Mouse (Mus musculus) CH12.LX (cell line): ENCODE results near the gene Map4k1. TPM values are rescaled to one million over a fixed set of nuclear protein-coding genes. Genes with fewer than 3 reads are reported as not detected.
A peak's percentile ranks its signal among the peaks of the same experiment; 100 is the strongest.

Experiments used
- DNase-seq: peaks from one replicate; pipeline ENCODE4 v3.0.0-alpha.2; 2013; ENCODE audit errors: extremely low read depth
- H3K27ac ChIP-seq: 2 replicates; pipeline ENCODE4 v1.5.1; 2012; ENCODE audit warnings: low read depth, mild to moderate bottlenecking, control low read depth, moderate library complexity; ENCODE audit not compliant: insufficient read depth
- H3K27me3 ChIP-seq: replicated peaks from 2 replicates; pipeline ENCODE3; 2012; ENCODE audit warnings: inconsistent platforms
- H3K36me3 ChIP-seq, 2 experiments: replicated peaks in 1 of 2; 2 replicates each; pipeline versions ENCODE3 to v1.6.1; 2012; ENCODE audit warnings: inconsistent platforms in 1 of 2, low read length in 1 of 2, mild to moderate bottlenecking in 1 of 2, mixed read lengths in 1 of 2, moderate library complexity in 1 of 2; ENCODE audit not compliant: control insufficient read depth in 1 of 2, insufficient read depth in 1 of 2
- H3K4me1 ChIP-seq, 2 experiments: 2 replicates each; pipeline ENCODE4 v1.6.1; 2012; ENCODE audit warnings: inconsistent platforms in 1 of 2, moderate library complexity in 1 of 2; ENCODE audit not compliant: insufficient read depth in 2 of 2, control insufficient read depth in 1 of 2
- H3K4me2 ChIP-seq: 2 replicates; pipeline ENCODE4 v1.6.1; 2012; ENCODE audit warnings: low read depth, mild to moderate bottlenecking, control low read depth; ENCODE audit not compliant: poor library complexity, insufficient read depth, severe bottlenecking
- H3K4me3 ChIP-seq, 3 experiments: fragments of 150-350 bp in 1 of 3; sonication (generic) in 1 of 3; replicated peaks in 1 of 3; 2 replicates each; pipeline versions ENCODE3 to v1.5.1; 2011 to 2012; ENCODE audit warnings: low read depth in 2 of 3, low read length in 2 of 3, mild to moderate bottlenecking in 2 of 3, moderate library complexity in 2 of 3, control low read depth in 1 of 3, improper control_type of control experiment in 1 of 3, inconsistent platforms in 1 of 3, mixed read lengths in 1 of 3; ENCODE audit not compliant: poor library complexity in 1 of 3
- H3K79me2 ChIP-seq: replicated peaks from 2 replicates; pipeline ENCODE4 v1.6.1; 2012; ENCODE audit warnings: mild to moderate bottlenecking, moderate library complexity; ENCODE audit not compliant: control insufficient read depth, poor library complexity, insufficient read depth, severe bottlenecking; ENCODE audit errors: extremely low read depth
- H3K9ac ChIP-seq: 2 replicates; pipeline ENCODE4 v1.6.1; 2012; ENCODE audit warnings: low read depth, mild to moderate bottlenecking, control low read depth, moderate library complexity; ENCODE audit not compliant: insufficient read depth
- H3K9me3 ChIP-seq: replicated peaks from 2 replicates; pipeline ENCODE3; 2012; ENCODE audit warnings: low read length, inconsistent platforms, mixed read lengths
- CHD1 ChIP-seq: IDR thresholded peaks from 2 replicates; pipeline ENCODE4 v1.6.1; 2012; ENCODE audit warnings: low read depth, low read length, improper control_type of control experiment, inconsistent platforms
- CTCF ChIP-seq, 2 experiments: IDR thresholded peaks in 1 of 2; conservative IDR thresholded peaks in 1 of 2; 2 replicates each; pipeline ENCODE4 v1.5.1; 2011 to 2012; ENCODE audit warnings: low read depth in 2 of 2, low read length in 2 of 2, improper control_type of control experiment in 1 of 2, inconsistent platforms in 1 of 2, mild to moderate bottlenecking in 1 of 2, moderate library complexity in 1 of 2
- E2F4 ChIP-seq: IDR thresholded peaks from 2 replicates; pipeline ENCODE4 v1.6.1; 2011; ENCODE audit warnings: low read depth, low read length, improper control_type of control experiment; ENCODE audit not compliant: insufficient replicate concordance
- EP300 ChIP-seq: IDR thresholded peaks from 2 replicates; pipeline ENCODE4 v1.6.1; 2011; ENCODE audit warnings: low read length, improper control_type of control experiment
- ETS1 ChIP-seq: conservative IDR thresholded peaks from 2 replicates; pipeline ENCODE4 v1.6.1; 2012; ENCODE audit warnings: low read depth, mild to moderate bottlenecking, inconsistent platforms, low read length, improper control_type of control experiment, moderate library complexity
- GABPA ChIP-seq: IDR thresholded peaks from 2 replicates; pipeline ENCODE4 v1.6.1; 2012; ENCODE audit warnings: low read depth, low read length, improper control_type of control experiment, inconsistent platforms; ENCODE audit not compliant: insufficient replicate concordance
- HCFC1 ChIP-seq: IDR thresholded peaks from 2 replicates; pipeline ENCODE4 v1.6.1; 2012; ENCODE audit warnings: low read depth, mild to moderate bottlenecking, inconsistent platforms, low read length, improper control_type of control experiment
- IRF4 ChIP-seq: IDR thresholded peaks from 2 replicates; pipeline ENCODE4 v1.6.1; 2014; ENCODE audit warnings: low read depth, mild to moderate bottlenecking, inconsistent platforms, low read length, improper control_type of control experiment
- JUND ChIP-seq: conservative IDR thresholded peaks from 2 replicates; pipeline ENCODE4 v1.6.1; 2011; ENCODE audit warnings: low read depth, low read length, improper control_type of control experiment
- KAT2A ChIP-seq: IDR thresholded peaks from 2 replicates; pipeline ENCODE4 v1.6.1; 2012; ENCODE audit warnings: low read length, improper control_type of control experiment, inconsistent platforms; ENCODE audit not compliant: insufficient replicate concordance
- MAFK ChIP-seq: IDR thresholded peaks from 2 replicates; pipeline ENCODE4 v1.6.1; 2011; ENCODE audit warnings: low read length, improper control_type of control experiment; ENCODE audit not compliant: insufficient replicate concordance
- MAX ChIP-seq: IDR thresholded peaks from 2 replicates; pipeline ENCODE4 v1.6.1; 2011; ENCODE audit warnings: low read length, improper control_type of control experiment
- MEF2A ChIP-seq: IDR thresholded peaks from 2 replicates; pipeline ENCODE4 v1.6.1; 2014; ENCODE audit warnings: low read depth, mild to moderate bottlenecking, inconsistent platforms, low read length, improper control_type of control experiment, borderline replicate concordance
- MXI1 ChIP-seq: IDR thresholded peaks from 2 replicates; pipeline ENCODE4 v1.6.1; 2011; ENCODE audit warnings: mild to moderate bottlenecking, low read depth, low read length, improper control_type of control experiment
- MYC ChIP-seq: IDR thresholded peaks from 2 replicates; pipeline ENCODE4 v1.6.1; 2011; ENCODE audit warnings: low read depth, mild to moderate bottlenecking, improper control_type of control experiment, low read length
- NELFE ChIP-seq: IDR thresholded peaks from 2 replicates; pipeline ENCODE4 v1.6.1; 2011; ENCODE audit warnings: low read depth, low read length, improper control_type of control experiment
- NRF1 ChIP-seq: IDR thresholded peaks from 2 replicates; pipeline ENCODE4 v1.6.1; 2014; ENCODE audit warnings: low read depth, mild to moderate bottlenecking, inconsistent platforms, low read length, improper control_type of control experiment, moderate library complexity
- PAX5 ChIP-seq: IDR thresholded peaks from 2 replicates; pipeline ENCODE4 v1.6.1; 2012; ENCODE audit warnings: low read length, inconsistent platforms, mixed read lengths
- POLR2A ChIP-seq: IDR thresholded peaks from 2 replicates; pipeline ENCODE4 v1.6.1; 2011; ENCODE audit warnings: low read depth, mild to moderate bottlenecking, improper control_type of control experiment, low read length
- POLR2AphosphoS2 ChIP-seq: IDR thresholded peaks from 2 replicates; pipeline ENCODE4 v1.6.1; 2011; ENCODE audit warnings: low read depth, low read length, improper control_type of control experiment
- RAD21 ChIP-seq: IDR thresholded peaks from 2 replicates; pipeline ENCODE4 v1.6.1; 2011; ENCODE audit warnings: low read depth, mild to moderate bottlenecking, low read length, improper control_type of control experiment, moderate library complexity
- RCOR1 ChIP-seq: conservative IDR thresholded peaks from 2 replicates; pipeline ENCODE4 v1.6.1; 2012; ENCODE audit warnings: low read depth, mild to moderate bottlenecking, inconsistent platforms, low read length, improper control_type of control experiment
- SIN3A ChIP-seq: IDR thresholded peaks from 2 replicates; pipeline ENCODE4 v1.6.1; 2012; ENCODE audit warnings: low read length, improper control_type of control experiment, inconsistent platforms
- SMC3 ChIP-seq: IDR thresholded peaks from 2 replicates; pipeline ENCODE4 v1.6.1; 2011; ENCODE audit warnings: low read depth, low read length, improper control_type of control experiment
- TCF12 ChIP-seq: IDR thresholded peaks from 2 replicates; pipeline ENCODE4 v1.6.1; 2014; ENCODE audit warnings: low read depth, mild to moderate bottlenecking, inconsistent platforms, low read length, improper control_type of control experiment
- UBTF ChIP-seq: IDR thresholded peaks from 2 replicates; pipeline ENCODE4 v1.6.1; 2012; ENCODE audit warnings: low read depth, mild to moderate bottlenecking, inconsistent platforms, low read length, improper control_type of control experiment, moderate library complexity
- USF2 ChIP-seq: conservative IDR thresholded peaks from 2 replicates; pipeline ENCODE4 v1.6.1; 2011; ENCODE audit warnings: low read depth, low read length, improper control_type of control experiment
- ZC3H11A ChIP-seq: IDR thresholded peaks from 2 replicates; pipeline ENCODE4 v1.6.1; 2012; ENCODE audit warnings: low read depth, mild to moderate bottlenecking, inconsistent platforms, low read length, improper control_type of control experiment
- ZKSCAN1 ChIP-seq: IDR thresholded peaks from 2 replicates; pipeline ENCODE4 v1.6.1; 2012; ENCODE audit warnings: low read depth, inconsistent platforms, low read length, improper control_type of control experiment, borderline replicate concordance
- ZMIZ1 ChIP-seq: IDR thresholded peaks from 2 replicates; pipeline ENCODE4 v1.6.1; 2012; ENCODE audit warnings: low read depth, mild to moderate bottlenecking, inconsistent platforms, low read length, improper control_type of control experiment
- ZNF384 ChIP-seq: IDR thresholded peaks from 2 replicates; pipeline ENCODE4 v1.6.1; 2012; ENCODE audit warnings: low read depth, low read length, improper control_type of control experiment, inconsistent platforms
- dilution Hi-C: fragments of 300-500 bp; cut with MboI; formaldehyde crosslinking; loops from 2 replicates; pipeline ENCODE4 v1.14.3; 2020; ENCODE audit warnings: low sequenced_read_pairs; ENCODE audit not compliant: extremely low pct_unique_long_range_greater_than_20kb, extremely low pct_ligation_motif_present
- in situ Hi-C: fragments of 300-500 bp; cut with MboI; formaldehyde crosslinking; loops from 3 replicates; pipeline ENCODE4 v1.14.3; 2019; ENCODE audit warnings: low sequenced_read_pairs, low pct_ligation_motif_present, low pct_unique_long_range_greater_than_20kb, mixed read lengths
- polyA plus RNA-seq: library from polyadenylated mRNA; unstranded; fragments of >175 nt; gene quantifications from 2 replicates; pipeline ENCODE4 v1.2.1, GENCODE M21; 2012; ENCODE audit warnings: low read depth; ENCODE audit not compliant: insufficient read length
- total RNA-seq, 2 experiments: library from RNA; depleted of rRNA; stranded (reverse); fragments of 300-350 nt in 1 of 2; fragments of >200 nt in 1 of 2; gene quantifications; 2 replicates each; pipeline ENCODE4 v1.2.3; 2012 to 2014

Gene Map4k1
- total and polyA plus RNA-seq, 3 experiments = 114 to 395 (median 183) TPM

- in situ Hi-C loops = loop anchor here (25.0 kb wide), 1 partner anchor 244 kb away; the partner anchor contains the start of gene Rinl
- no peak for TF ChIP-seq RCOR1
- no peak for TF ChIP-seq NRF1
- no peak for TF ChIP-seq PAX5
- TF ChIP-seq KAT2A = no peak
- TF ChIP-seq MXI1 = no peak
- no peak for TF ChIP-seq SMC3
- TF ChIP-seq CHD1 = no peak
- TF ChIP-seq RAD21 = no peak
- no peak for TF ChIP-seq ZC3H11A
- TF ChIP-seq ETS1 = no peak
- no peak for TF ChIP-seq HCFC1
- no peak for TF ChIP-seq ZMIZ1
- no peak for TF ChIP-seq IRF4
- no peak for TF ChIP-seq TCF12
- TF ChIP-seq NELFE = no peak
- TF ChIP-seq, all 38 proteins: peak for 0
- Histone ChIP-seq H3K9ac (no peak overlapping the region), H3K36me3 (peaks cover 0 to 3% of the 10 kb centered on the region in 2 experiments), H3K27me3 (no peaks in the 10 kb centered on the region), H3K9me3 (peaks cover 8% of the 10 kb centered on the region), H3K4me1 (peaks cover 8 to 13% of the 10 kb centered on the region in 2 experiments), H3K4me3 (no peak overlapping the region), H3K4me2 (no peak overlapping the region), H3K79me2 (no peaks in the 10 kb centered on the region), H3K27ac (no peak overlapping the region)
- DNase-seq = no peak
- dilution Hi-C loops = no loop called here
Observed at GRCm38 (mm10) chr7:29031641-29032040, 49.8 kb downstream of the Map4k1 start.

- H3K9me3 ChIP-seq = peaks cover 8% of the 10 kb centered on the region
- H3K4me1 ChIP-seq = 0 out of 4 replicates have a peak, but pooled peaks cover 3 to 5% of the 10 kb centered on the region in 2 experiments
- in situ Hi-C loops = loop anchor here (25.0 kb wide), 1 partner anchor 245 kb away; the partner anchor contains the start of gene Rinl
- DNase-seq = peak; percentile 45
- H3K9ac ChIP-seq = no peak overlapping the region
- H3K4me2 ChIP-seq = no peak overlapping the region
- no peak overlapping the region for H3K4me3 ChIP-seq
- H3K79me2 ChIP-seq = no peaks in the 10 kb centered on the region
- peaks cover 0 to 3% of the 10 kb centered on the region in 2 experiments for H3K36me3 ChIP-seq
- no peak overlapping the region for H3K27ac ChIP-seq
- TF ChIP-seq GABPA (no peak), CTCF (conservative IDR thresholded peaks at IDR 0.05 in 1 of 2, IDR thresholded peaks at IDR 0.05 in 1 of 2; ENCODE audit: low read depth in 2 of 2, low read length in 2 of 2) (peak in 1 of 2 experiments; percentile 67; a peak in 2 of 4 replicates), EP300 (no peak), HCFC1 (no peak), SIN3A (no peak), ZKSCAN1 (no peak), IRF4 (no peak), USF2 (no peak), UBTF (no peak), MAFK (no peak), PAX5 (no peak), E2F4 (no peak), POLR2AphosphoS2 (no peak), ZNF384 (no peak; the same call in 1 of the 2 replicates), SMC3 (peak; percentile 71), NELFE (no peak), RAD21 (peak; percentile 62), MYC (no peak), ETS1 (no peak), POLR2A (no peak), MAX (no peak), JUND (no peak), ZMIZ1 (no peak), MEF2A (no peak), CHD1 (no peak)
- dilution Hi-C loops = no loop called here
- H3K27me3 ChIP-seq = no peaks in the 10 kb centered on the region
Observed at GRCm38 (mm10) chr7:29032685-29033084, 50.8 kb downstream of the Map4k1 start.
